Mouse (Mus musculus): ENCODE results near the gene Inha.

DNA sequence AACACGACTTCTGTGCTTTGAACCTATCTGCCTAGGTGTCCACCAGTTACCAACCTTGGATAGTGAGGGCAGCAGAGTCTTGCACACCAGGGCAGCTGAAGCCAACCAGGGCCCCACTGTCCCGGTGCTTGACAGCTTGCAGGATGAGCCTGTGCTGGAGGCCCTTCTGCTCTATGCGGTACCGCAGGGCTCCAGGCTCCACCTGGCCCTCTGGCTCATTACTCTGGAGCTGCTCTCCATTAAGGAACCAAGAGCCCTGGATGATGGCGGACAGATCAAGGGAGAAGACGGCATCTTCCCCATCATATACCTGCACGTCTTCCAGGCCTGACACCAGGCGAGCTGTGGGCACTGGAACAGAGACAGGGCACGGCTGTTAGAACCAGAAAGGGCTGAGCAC, 5.0 kb upstream of the Inha start:
- TF ChIP-seq POLR2A (IDR thresholded peaks at IDR 0.05; ENCODE audit: control insufficient read depth in 1 of 2, insufficient read depth in 1 of 2, low read depth in 1 of 2, low read length in 2 of 2, poor library complexity in 1 of 2), result no peak
- no peak for TF ChIP-seq MAFK (IDR thresholded peaks at IDR 0.05; ENCODE audit: borderline replicate concordance, low read depth, low read length)
- no peak for TF ChIP-seq GATA1 (IDR thresholded peaks at IDR 0.05; ENCODE audit: low read depth, low read length)
- no peak for TF ChIP-seq USF2 (IDR thresholded peaks at IDR 0.05; ENCODE audit: borderline replicate concordance in 1 of 2, insufficient read depth in 1 of 2, low read depth in 1 of 2, low read length in 2 of 2)
